Mouse (Mus musculus) right cerebral cortex, postnatal 4 days (tissue): ENCODE data around the gene Kcnip4.

Experiments used
- DNase-seq: peaks from one replicate; pipeline ENCODE4 v3.0.0-alpha.2; 2022

The Kcnip4 gene

GRCm38 (mm10) chr5:49201164-49201756, 323.4 kb downstream of the Kcnip4 start:
- DNase-seq: no peak

DNA sequence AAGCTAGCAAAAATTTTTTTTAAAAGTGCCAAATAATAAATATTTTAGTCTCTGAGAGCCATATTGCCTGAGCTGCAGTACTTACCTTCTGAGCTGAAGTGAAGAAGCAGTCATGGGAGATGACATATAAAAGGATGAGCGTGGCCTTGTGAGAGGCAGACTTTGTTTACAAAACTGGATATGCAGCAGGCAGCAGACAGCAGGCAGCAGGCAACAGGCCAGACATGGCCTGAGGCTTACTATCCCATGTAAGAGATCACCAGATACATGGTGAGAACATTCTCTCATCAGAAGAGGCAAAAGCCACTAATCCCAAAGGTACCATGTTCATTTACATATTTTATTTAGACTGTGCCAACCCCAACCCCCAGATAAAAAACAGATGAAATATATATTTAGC, 336.5 kb downstream of the Kcnip4 start:
- DNase-seq: no peak

DNA sequence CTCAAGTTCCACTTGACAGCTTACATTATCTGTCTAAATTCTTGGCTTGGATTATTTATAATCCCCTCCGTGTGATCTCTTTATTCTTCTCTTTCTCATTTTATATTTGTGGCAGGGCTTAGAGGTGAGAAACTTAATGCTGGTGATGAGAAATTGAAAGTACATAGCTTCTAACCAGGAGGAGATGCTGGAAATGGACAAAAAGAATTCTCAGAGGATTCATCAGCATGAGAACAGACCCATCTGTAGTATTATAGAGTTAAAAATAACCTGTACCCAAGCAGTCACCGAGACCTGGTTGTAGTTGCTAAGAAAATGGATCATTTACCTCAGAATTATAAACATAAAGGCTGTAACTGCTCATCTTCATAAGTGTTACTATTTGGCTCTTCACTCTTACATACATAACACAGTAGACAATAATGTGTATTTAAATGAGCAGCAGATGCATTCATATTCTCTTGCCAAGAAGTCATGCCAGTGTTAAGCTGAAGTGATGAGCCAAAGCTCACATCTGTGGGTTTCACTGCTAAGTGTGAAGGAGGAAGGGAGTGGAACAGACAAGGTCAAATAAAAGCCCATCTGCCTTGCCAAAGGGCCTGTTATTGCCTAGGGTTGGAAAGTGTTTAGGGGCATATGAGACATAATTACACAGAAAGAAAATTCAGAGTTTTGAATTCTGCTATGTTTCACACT, 374.4 kb downstream of the Kcnip4 start:
- DNase-seq: no peak

GRCm38 (mm10) chr5:49149684-49150083, 375.0 kb downstream of the Kcnip4 start:
- no peak for DNase-seq

GRCm38 (mm10) chr5:49095432-49095831, 429.3 kb downstream of the Kcnip4 start:
- DNase-seq: no peak

DNA sequence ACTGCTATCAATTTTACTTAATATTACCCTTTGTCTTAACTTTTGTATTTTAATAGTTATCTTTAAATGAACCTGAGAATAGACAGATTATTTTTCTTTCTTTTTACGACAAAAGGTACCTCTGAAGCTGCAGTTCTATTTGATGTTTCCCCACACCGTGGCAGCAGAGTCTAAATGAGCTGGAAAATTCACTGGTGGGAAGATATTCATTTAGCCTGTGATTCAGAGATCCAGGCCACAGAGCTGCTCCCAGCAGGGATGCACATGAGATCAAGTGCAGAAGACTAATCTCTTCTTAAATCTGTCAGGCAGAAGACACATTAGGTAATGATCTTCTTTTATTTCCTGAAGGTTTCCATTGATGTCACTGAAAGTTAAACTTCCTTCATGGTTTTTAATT, 429.8 kb downstream of the Kcnip4 start:
- DNase-seq: peak; percentile 21

DNA sequence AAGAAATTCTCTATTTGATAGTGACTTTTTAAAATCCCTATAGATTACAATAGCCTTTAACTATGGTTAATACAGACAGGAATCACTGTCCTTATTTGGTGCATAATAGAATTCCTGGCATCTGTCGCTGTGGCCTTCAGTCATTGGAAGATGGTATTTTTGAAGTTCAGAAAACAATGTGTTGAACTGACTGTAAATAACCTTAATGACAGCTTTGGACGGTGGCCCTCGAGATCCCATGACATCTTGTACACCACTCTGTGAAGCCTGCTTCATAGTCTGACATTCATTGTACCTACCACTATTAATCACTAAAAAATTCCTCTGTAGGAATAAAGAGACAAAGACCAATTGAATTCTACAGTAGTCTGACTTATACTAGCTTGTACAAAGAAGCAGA, 430.4 kb downstream of the Kcnip4 start:
- no peak for DNase-seq

DNA sequence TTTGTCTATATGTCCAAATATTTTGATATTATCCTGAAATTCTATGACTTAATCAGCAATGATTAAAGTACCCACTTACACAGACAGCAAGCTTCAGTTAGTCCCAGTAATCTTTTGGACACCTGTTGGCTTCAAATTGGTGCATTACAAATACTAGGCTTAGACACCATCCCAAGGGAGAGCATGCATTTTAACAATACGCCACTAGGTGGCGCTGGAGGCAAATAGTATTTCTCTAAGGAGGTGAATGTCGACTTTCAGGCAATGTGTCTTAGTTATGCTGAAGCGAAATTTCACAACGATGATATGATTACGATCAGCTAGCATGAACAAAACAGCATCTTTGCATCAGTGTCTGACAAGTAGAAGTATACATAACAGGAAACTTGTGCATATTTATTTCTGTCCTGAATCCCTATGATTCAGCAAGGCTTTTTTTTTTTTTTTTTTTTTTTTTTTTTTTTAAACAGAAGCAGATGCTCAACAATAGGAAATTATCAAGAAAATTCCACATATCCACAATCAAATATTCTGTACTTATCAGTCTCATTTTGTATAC, 434.5 kb downstream of the Kcnip4 start:
- DNase-seq: peak; percentile 95

DNA sequence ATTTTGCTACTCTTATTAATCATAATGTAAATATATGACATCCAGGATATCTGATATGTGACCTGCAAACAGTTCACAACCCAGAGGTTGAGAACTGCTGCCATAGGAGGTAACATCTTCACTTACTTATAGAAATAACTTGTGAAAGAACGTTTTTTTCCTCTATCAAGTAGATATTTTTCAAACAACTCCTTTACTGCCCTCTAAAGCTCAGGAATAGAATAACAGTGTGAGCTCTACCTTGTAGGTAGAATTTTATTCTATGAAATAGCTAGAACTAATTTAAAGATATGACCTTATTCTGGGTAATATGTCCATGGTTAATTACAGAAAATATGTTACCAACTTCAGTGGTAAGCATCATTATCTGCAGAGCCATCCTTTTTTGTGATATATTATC, 459.1 kb downstream of the Kcnip4 start:
- DNase-seq: no peak

- no peak for DNase-seq
Measured at GRCm38 (mm10) chr5:49058926-49059325, 465.8 kb downstream of the Kcnip4 start.

DNA sequence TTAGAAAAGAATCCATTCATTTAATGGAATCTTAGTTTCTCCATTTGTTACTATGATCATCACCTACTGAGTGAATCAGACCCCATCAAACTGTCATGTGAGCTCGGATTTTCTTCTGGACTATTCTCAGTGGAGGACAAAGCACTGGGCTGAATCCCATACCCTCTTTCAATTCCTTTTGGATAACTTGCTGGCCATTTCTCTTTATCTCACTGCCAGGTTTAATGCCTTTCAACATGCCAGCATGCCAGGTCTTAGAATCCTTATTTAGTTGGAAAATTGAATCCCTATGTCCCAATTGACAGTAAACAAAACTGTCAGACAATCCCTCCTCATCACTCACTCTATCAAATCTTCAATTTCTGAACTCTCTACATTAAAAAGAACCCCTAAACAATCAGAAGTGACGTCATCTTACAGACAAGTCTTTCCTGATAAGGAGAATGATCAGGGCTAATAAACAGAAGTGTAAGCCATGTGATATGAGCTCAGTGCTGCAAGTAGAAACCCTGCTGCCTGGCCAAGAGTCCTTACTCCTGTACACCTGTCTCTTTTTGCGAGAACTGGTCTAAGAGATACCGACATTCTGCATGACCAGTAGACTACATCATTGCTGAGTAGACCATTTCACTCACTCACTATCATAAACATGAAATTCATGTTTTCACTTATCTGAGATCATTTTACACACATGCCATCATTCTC, 466.9 kb downstream of the Kcnip4 start:
- no peak for DNase-seq

DNA sequence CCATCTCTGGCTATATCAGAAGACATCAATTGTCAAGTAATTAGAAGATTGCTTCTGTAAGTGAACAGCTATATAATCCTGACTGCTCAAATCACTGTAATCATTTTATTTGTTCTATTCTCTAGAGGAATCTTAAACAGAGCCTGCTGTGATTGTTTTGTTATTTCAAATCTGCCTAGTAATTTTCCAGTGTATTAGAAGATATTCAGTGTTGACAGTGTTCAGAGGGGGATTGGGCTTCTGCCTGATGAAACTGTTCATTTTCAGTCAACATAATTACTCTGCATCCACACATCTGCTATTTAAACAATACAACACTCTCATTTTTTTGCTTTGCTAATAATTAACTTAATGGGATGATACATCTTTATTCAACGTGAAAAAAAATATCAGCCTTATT, 476.7 kb downstream of the Kcnip4 start:
- DNase-seq: no peak

DNA sequence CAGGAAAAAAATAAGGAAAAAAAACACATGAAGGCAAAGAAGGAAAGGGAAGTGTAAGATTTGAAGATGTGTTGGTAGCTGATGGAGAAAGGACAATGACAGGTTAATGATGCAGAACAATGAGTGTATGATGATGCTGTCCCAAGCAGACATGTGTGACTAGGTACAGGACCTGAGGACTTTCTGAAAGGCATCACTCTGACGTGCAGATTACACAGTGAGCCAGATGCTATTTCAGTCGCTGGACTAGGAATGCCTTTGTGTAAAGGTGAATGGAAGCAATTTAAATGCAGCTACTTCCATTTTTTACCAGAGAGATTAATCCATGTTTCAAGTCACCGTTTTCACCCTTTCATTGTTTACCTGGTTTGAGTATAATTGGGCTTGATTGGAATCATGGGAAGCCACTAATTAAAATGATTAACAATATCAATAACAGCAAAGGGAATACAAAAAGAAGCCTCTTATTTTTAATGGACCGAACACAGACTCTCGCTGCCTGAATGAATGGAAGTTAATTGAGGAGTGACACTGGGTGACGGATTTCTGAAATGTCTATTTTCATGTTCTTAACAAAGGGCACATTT, 483.4 kb downstream of the Kcnip4 start:
- DNase-seq: no peak

DNA sequence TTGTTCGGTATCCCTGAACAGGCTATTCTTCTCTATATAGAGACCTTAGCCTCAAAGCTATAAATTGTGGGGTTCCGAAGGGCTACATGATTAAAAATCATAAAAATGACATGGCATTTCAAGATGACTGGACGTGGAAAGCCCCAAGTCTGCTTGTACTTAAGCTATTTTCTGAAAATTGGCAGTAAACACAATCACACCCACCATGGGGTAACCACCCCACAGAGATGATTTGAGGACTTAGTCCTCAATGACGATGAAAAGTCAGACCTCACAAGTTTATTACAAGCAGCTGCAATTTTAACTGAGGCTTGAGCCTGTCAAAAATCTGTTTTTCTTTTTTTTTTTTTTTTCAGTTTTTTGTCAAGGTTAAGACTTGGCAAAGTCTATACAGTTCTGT, 527.3 kb downstream of the Kcnip4 start:
- DNase-seq: no peak

DNA sequence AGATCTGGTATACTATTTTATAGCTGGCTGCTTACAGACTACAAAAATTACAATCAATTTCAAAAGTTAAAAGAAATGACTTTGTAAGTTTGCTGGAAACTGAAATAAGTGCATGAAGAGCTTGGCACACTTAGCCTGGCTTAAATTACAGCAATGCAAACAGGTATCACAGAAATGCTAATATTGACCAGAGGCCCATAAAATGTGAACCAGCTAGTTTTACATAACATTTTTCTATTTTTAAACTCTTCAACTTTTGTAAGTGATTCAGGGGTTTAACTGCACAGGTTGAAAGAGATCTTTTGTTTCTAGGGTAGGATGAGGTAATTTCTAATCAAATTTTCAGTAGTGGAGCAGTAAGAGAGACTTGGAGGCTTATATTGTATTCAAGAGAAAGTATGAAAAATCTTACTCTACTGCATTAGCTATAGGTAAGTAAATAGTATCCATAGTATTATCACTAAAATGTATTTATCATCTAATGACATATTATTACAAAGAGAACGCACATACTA, 535.5 kb downstream of the Kcnip4 start:
- no peak for DNase-seq

DNA sequence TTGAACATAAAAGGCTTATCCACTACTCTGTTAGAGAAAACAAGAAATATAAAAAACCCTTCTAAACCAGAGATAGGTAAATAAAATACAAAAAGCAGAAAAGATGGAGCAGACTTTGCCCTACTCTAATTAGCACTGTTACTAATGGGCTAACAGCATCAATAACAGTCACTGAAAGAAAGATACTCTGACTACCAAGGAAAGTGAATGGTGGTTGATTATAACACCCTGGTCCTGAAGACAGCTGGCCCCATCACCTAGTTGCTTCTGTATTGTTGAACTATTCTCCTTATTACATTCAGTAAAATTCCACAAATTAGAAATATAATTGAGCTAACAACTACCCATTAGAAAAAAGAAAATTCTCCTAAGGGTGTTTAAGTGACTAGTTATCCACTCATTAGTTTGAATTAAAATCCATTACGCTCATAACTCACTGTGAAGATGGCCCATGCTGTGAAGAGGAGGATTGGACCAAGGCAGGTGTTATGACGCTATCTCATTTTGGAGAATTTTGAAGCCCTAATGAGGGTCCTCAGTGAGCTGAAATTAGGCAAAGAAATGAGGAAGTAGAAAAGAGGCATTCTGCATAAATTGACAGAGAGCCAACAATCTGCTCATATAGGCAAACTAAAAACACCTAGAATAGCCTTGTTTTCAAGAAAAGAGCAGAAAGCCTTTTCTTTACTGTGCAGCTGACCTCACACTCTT, 582.2 kb downstream of the Kcnip4 start:
- no peak for DNase-seq

DNA sequence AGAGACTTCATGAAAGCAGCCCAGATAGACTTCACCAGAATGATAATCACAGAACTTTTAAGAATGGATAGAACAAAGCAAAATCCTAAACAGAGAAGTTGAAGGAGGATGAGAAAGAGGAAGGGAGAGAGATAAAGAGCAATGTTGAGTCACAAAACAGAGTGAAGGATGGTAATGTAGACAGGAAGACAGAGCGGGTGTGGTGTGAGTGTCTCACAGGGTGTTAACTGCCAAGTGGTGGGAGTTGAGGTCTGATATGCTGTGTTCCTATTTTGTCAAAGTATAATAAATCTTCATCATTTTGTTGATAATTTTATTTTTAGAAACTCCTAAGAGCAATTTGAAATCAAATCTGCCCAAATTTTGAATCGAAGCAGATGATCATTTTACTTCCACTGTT, 592.8 kb downstream of the Kcnip4 start:
- no peak for DNase-seq

GRCm38 (mm10) chr5:48890216-48890615, 634.5 kb downstream of the Kcnip4 start:
- DNase-seq: no peak

GRCm38 (mm10) chr5:48889395-48890194, 635.1 kb downstream of the Kcnip4 start:
- DNase-seq: peak; percentile 10

DNA sequence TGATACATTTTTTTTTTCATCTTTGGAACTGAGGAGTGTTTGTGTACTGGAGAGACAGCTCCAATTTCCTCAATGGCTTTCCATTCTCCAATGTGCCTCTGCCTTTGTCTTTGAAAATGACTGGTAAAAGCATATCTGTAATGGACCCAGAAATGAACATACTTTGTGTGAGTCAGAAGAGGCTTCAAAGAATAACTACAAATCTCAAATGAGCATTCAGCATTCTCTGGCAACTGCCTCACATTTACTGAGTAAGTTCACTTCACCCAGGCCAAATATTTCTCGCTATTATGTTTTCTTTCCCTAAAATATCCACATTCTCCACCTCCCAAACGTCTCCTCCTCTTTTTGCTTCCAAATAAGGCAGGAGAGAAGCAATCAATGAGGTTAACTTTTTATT, 646.6 kb downstream of the Kcnip4 start:
- DNase-seq: no peak

- no peak for DNase-seq
Measured at GRCm38 (mm10) chr5:48864268-48864967, 660.3 kb downstream of the Kcnip4 start.
